Mouse (Mus musculus): ENCODE results near the gene Mef2c. TPM values are rescaled to one million over a fixed set of nuclear protein-coding genes. Genes with fewer than 3 reads are reported as not detected.
A peak's percentile ranks its signal among the peaks of the same experiment; 100 is the strongest.

Mef2c gene
- polyA plus RNA-seq, 1 experiment, result 0.02 TPM

- H3K27me3 ChIP-seq (ENCODE audit: control insufficient read depth), result no peaks in the 10 kb centered on the region
- no peaks in the 10 kb centered on the region for H3K36me3 ChIP-seq (ENCODE audit: control insufficient read depth)
- no peaks in the 10 kb centered on the region for H3K9me3 ChIP-seq (ENCODE audit: control insufficient read depth, low read length)
- no peak overlapping the region for H3K4me3 ChIP-seq (replicated peaks)
- H3K4me1 ChIP-seq (ENCODE audit: control insufficient read depth), result peaks cover 2% of the 10 kb centered on the region; the same call in 1 of the 2 replicates
- no peak for TF ChIP-seq TAL1 (IDR thresholded peaks at IDR 0.05; ENCODE audit: low read length)
- TF ChIP-seq GATA1 (IDR thresholded peaks at IDR 0.05; ENCODE audit: low read length), result no peak
Measured at GRCm38 (mm10) chr13:83563261-83563660, 59.4 kb downstream of the Mef2c start.

GRCm38 (mm10) chr13:83565732-83566131 lies 61.9 kb downstream of the Mef2c start:
- Histone ChIP-seq H3K4me3 (replicated peaks) (no peak overlapping the region), H3K36me3 (ENCODE audit: control insufficient read depth) (no peaks in the 10 kb centered on the region), H3K4me1 (ENCODE audit: control insufficient read depth) (peaks cover 5% of the 10 kb centered on the region), H3K27me3 (ENCODE audit: control insufficient read depth) (no peaks in the 10 kb centered on the region), H3K9me3 (ENCODE audit: control insufficient read depth, low read length) (no peaks in the 10 kb centered on the region)
- TF ChIP-seq TAL1 (IDR thresholded peaks at IDR 0.05; ENCODE audit: low read length), result no peak
- TF ChIP-seq GATA1 (IDR thresholded peaks at IDR 0.05; ENCODE audit: low read length), result no peak

GRCm38 (mm10) chr13:83566180-83566579 lies 62.3 kb downstream of the Mef2c start:
- Histone ChIP-seq H3K9me3 (ENCODE audit: control insufficient read depth, low read length) (no peaks in the 10 kb centered on the region), H3K36me3 (ENCODE audit: control insufficient read depth) (no peaks in the 10 kb centered on the region), H3K4me1 (ENCODE audit: control insufficient read depth) (peaks cover 5% of the 10 kb centered on the region), H3K4me3 (replicated peaks) (no peak overlapping the region), H3K27me3 (ENCODE audit: control insufficient read depth) (no peaks in the 10 kb centered on the region)
- TF ChIP-seq TAL1 (IDR thresholded peaks at IDR 0.05; ENCODE audit: low read length) (no peak), GATA1 (IDR thresholded peaks at IDR 0.05; ENCODE audit: low read length) (no peak)

GRCm38 (mm10) chr13:83566834-83567534 lies 63.1 kb downstream of the Mef2c start:
- TF ChIP-seq TAL1 (IDR thresholded peaks at IDR 0.05; ENCODE audit: low read length) (no peak), GATA1 (IDR thresholded peaks at IDR 0.05; ENCODE audit: low read length) (no peak)
- peaks cover 7% of the 10 kb centered on the region for H3K4me1 ChIP-seq (ENCODE audit: control insufficient read depth)

GRCm38 (mm10) chr13:83567681-83568080 lies 63.8 kb downstream of the Mef2c start:
- Histone ChIP-seq H3K36me3 (ENCODE audit: control insufficient read depth) (no peaks in the 10 kb centered on the region), H3K27me3 (ENCODE audit: control insufficient read depth) (no peaks in the 10 kb centered on the region), H3K9me3 (ENCODE audit: control insufficient read depth, low read length) (no peaks in the 10 kb centered on the region), H3K4me3 (replicated peaks) (no peak overlapping the region), H3K4me1 (ENCODE audit: control insufficient read depth) (peaks cover 11% of the 10 kb centered on the region)
- no peak for TF ChIP-seq GATA1 (IDR thresholded peaks at IDR 0.05; ENCODE audit: low read length)
- no peak for TF ChIP-seq TAL1 (IDR thresholded peaks at IDR 0.05; ENCODE audit: low read length)

More at GRCm38 (mm10) chr13:83566834-83567534, 63.1 kb downstream of the Mef2c start:
- H3K9me3 ChIP-seq (ENCODE audit: control insufficient read depth, low read length), result no peaks in the 10 kb centered on the region
- H3K27me3 ChIP-seq (ENCODE audit: control insufficient read depth), result no peaks in the 10 kb centered on the region
- H3K36me3 ChIP-seq (ENCODE audit: control insufficient read depth), result no peaks in the 10 kb centered on the region
- H3K4me3 ChIP-seq (replicated peaks), result no peak overlapping the region

GRCm38 (mm10) chr13:83568759-83569256 lies 65.0 kb downstream of the Mef2c start:
- Histone ChIP-seq H3K36me3 (ENCODE audit: control insufficient read depth) (no peaks in the 10 kb centered on the region), H3K4me1 (ENCODE audit: control insufficient read depth) (peaks cover 17% of the 10 kb centered on the region), H3K27me3 (ENCODE audit: control insufficient read depth) (no peaks in the 10 kb centered on the region), H3K4me3 (replicated peaks) (no peak overlapping the region), H3K9me3 (ENCODE audit: control insufficient read depth, low read length) (no peaks in the 10 kb centered on the region)
- TF ChIP-seq TAL1 (IDR thresholded peaks at IDR 0.05; ENCODE audit: low read length) (no peak), GATA1 (IDR thresholded peaks at IDR 0.05; ENCODE audit: low read length) (no peak)

- Histone ChIP-seq H3K27me3 (ENCODE audit: control insufficient read depth) (no peaks in the 10 kb centered on the region), H3K9me3 (ENCODE audit: control insufficient read depth, low read length) (no peaks in the 10 kb centered on the region), H3K4me1 (ENCODE audit: control insufficient read depth) (peaks cover 19% of the 10 kb centered on the region), H3K4me3 (replicated peaks) (peak overlapping the region; percentile 6), H3K36me3 (ENCODE audit: control insufficient read depth) (no peaks in the 10 kb centered on the region)
- TF ChIP-seq GATA1 (IDR thresholded peaks at IDR 0.05; ENCODE audit: low read length) (no peak), TAL1 (IDR thresholded peaks at IDR 0.05; ENCODE audit: low read length) (no peak)
Measured at GRCm38 (mm10) chr13:83571973-83572447, 68.2 kb downstream of the Mef2c start.

- Histone ChIP-seq H3K4me3 (replicated peaks) (peak overlapping the region; percentile 6), H3K9me3 (ENCODE audit: control insufficient read depth, low read length) (no peaks in the 10 kb centered on the region), H3K27me3 (ENCODE audit: control insufficient read depth) (no peaks in the 10 kb centered on the region), H3K36me3 (ENCODE audit: control insufficient read depth) (no peaks in the 10 kb centered on the region), H3K4me1 (ENCODE audit: control insufficient read depth) (peaks cover 17% of the 10 kb centered on the region)
- TF ChIP-seq GATA1 (IDR thresholded peaks at IDR 0.05; ENCODE audit: low read length) (no peak), TAL1 (IDR thresholded peaks at IDR 0.05; ENCODE audit: low read length) (no peak)
Measured at GRCm38 (mm10) chr13:83572469-83572868, 68.6 kb downstream of the Mef2c start.

GRCm38 (mm10) chr13:83573327-83573726 lies 69.5 kb downstream of the Mef2c start:
- Histone ChIP-seq H3K36me3 (ENCODE audit: control insufficient read depth) (no peaks in the 10 kb centered on the region), H3K27me3 (ENCODE audit: control insufficient read depth) (no peaks in the 10 kb centered on the region), H3K4me3 (replicated peaks) (no peak overlapping the region), H3K9me3 (ENCODE audit: control insufficient read depth, low read length) (no peaks in the 10 kb centered on the region), H3K4me1 (ENCODE audit: control insufficient read depth) (peaks cover 17% of the 10 kb centered on the region)
- TF ChIP-seq GATA1 (IDR thresholded peaks at IDR 0.05; ENCODE audit: low read length) (no peak), TAL1 (IDR thresholded peaks at IDR 0.05; ENCODE audit: low read length) (no peak)
